Mouse (Mus musculus) B cell, adult (primary cell): ENCODE measurements around the gene Gm8212. TPM values are rescaled to one million over a fixed set of nuclear protein-coding genes. Genes with fewer than 3 reads are reported as not detected.

Experiments used
- total RNA-seq: library from RNA; stranded (reverse); gene quantifications from 4 replicates; pipeline ENCODE4 v1.2.4, GENCODE M21; 2023; ENCODE audit not compliant: inconsistent age

Gene Gm8212
- total RNA-seq: not detected in 4 replicates

GRCm38 (mm10) chr14:44197361-44197760 lies at the start of gene Gm8212:
Gm8212 (plus strand) TSS chr14:44197661.

GRCm38 (mm10) chr14:44213154-44213553 lies 15.7 kb downstream of the Gm8212 start, which contains the start of gene 4930503E14Rik:
4930503E14Rik (minus strand) TSS chr14:44213254.

Other genes starting within 250 kb of the Gm8212 start
- not detected in 4 replicates for gene Ang5, start 240.6 kb upstream of the Gm8212 start, total RNA-seq
- not detected in 4 replicates for gene Ang6, start 195.4 kb upstream of the Gm8212 start, total RNA-seq
- gene Ear2, start 95.0 kb upstream of the Gm8212 start, total RNA-seq: 0.77 to 1.6 TPM in 2 of 4 replicates, not detected in the others
- not detected in 4 replicates for gene Gm3327, start 73.8 kb upstream of the Gm8212 start, total RNA-seq
- gene 4930503E14Rik, start 15.6 kb downstream of the Gm8212 start, total RNA-seq: not detected in 4 replicates
- gene Gm8220, start 87.9 kb downstream of the Gm8212 start, total RNA-seq: not detected in 4 replicates
- not detected in 4 replicates for gene Gm5930, start 140.9 kb downstream of the Gm8212 start, total RNA-seq
- not detected in 4 replicates for gene Gm8229, start 167.7 kb downstream of the Gm8212 start, total RNA-seq
- not detected in 4 replicates for gene Gm3371, start 213.0 kb downstream of the Gm8212 start, total RNA-seq
- gene Gm8232, start 236.0 kb downstream of the Gm8212 start, total RNA-seq: not detected in 4 replicates